Mouse (Mus musculus): Measurements from ENCODE around the gene Arpc4.

Gene Arpc4

GRCm38 (mm10) chr6:113367574-113367973 lies 10.3 kb upstream of the Arpc4 start:
- no peak for DNase-seq

GRCm38 (mm10) chr6:113368124-113368523 lies 9.8 kb upstream of the Arpc4 start:
- no peak for DNase-seq

DNA sequence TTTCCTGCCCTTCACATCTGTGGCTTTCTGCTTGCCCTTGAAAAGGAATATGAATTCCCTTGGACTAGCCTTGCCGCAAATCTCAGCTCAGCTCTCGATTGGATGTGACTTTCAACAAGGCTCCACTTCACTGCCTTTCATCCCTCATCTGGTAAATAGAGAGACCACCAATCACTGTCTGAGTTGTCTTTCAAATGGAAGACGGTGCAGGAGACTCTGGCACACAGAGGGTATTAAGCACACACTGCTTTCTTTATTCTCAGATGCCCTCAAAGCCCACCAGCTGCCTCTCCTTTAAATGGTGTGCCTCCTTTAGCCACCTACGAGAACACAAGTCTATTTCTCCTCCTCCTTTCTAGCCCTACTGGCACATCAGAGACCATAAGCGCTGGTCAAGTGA lies 9.3 kb upstream of the Arpc4 start:
- no peak for DNase-seq

DNA sequence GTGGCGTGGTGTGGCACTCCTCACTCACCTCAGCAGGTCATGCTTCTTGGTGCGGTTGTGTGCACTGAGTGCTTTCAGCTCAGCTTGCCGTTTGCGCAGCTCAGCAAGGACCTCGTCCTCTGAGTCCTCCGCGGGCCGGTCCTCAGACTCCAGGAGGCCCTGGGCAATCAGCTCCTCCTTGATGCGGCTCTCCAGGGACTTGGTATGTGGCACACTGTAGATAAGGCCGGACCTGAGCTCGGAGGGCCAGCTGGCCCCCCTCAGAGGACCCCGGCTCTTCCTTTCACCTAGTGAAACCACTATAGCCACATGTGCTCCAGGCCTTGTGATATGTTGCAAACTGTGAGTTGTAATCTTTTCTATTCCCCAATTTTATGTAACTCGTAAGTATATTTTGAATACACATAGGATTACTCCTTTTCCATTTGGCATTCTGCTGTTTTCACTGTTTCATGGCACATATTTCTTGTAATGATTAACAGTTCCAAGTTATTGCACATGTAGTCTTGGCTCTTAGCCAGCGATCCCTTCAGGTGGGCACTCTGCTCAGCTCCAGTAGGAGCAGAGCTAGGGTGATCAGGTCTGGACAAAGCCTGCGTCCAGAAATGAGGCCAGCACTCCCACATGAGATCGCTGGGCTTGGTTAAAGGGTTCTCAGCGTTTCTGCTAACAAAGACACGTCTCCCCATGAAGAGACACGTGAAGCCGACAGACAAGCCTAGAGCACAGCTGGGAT lies 7.6 kb upstream of the Arpc4 start:
- no peak for DNase-seq

DNA sequence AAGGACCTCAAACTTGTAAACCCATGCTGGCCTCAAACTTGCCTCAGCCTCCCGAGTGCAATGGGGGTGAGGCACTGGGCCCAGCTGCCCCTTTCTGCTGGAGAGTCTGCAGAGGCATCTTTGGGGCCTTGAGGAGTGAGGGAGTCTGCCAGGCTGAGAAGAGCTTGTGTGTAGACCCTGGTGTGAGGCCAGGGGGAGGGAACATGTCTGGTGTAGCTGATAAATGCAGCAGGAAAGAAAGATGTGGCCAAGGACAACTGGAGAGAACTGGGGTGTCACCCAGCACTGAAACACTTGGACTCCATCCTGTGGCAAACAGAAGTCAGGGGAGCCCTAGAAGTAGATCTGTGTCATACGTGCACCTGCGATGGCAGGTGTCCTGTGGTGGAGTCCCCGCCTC lies 4.4 kb upstream of the Arpc4 start:
- DNase-seq, result no peak

GRCm38 (mm10) chr6:113377172-113377495 lies 781 bp upstream of the Arpc4 start:
- DNase-seq, result no peak

DNA sequence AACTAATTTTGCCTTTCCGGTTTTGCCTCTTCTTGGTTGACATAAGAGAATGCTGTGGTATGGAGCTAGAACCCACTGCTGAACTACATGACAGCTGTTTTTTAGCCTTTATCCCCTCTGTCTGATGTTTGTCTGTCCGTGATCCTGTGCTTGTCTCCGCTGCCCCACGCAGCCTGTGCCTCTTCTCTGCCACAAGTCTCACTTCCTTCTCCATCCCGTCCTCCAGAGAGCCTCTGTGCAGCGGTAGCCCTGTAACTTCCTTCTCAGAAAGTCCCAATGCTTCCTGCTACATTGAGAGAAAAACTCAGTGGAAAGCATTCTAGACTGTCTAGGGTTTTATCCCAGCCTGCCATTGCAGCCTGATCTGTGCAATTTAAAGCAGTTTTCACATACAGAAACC lies 1.3 kb downstream of the Arpc4 start:
- DNase-seq, result peak; percentile 37 to 43

GRCm38 (mm10) chr6:113380480-113380879 lies 2.6 kb downstream of the Arpc4 start:
- DNase-seq, result peak in 1 of 2 experiments; percentile 9

DNA sequence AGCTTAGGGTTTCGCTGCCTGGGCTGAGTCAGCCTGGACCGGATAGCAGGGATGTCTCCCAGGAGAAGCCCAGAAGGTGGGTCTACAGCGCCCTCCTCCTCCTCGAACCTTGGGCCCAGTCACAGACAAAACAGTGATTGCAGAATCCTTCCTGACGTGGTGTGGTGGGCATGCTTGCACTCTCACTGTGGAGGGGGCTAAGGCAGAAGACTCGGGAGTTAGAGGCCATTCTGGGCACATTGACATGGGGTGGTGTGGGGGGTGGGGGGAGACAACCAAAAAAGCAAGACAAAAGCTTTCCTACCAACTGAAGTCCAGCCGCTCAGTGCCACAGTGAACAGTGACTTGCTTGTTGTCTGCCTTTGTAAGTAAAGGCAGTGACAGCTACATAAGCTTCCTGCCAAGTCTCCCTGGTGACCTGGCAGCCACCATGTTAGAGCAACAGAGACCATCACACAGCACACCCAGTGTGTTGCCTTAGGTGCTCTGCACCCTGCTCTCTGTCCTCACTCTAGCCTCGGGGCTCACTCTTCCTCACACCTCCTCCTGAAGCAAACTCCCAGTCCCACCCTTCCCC lies 6.5 kb downstream of the Arpc4 start:
- no peak for DNase-seq

DNA sequence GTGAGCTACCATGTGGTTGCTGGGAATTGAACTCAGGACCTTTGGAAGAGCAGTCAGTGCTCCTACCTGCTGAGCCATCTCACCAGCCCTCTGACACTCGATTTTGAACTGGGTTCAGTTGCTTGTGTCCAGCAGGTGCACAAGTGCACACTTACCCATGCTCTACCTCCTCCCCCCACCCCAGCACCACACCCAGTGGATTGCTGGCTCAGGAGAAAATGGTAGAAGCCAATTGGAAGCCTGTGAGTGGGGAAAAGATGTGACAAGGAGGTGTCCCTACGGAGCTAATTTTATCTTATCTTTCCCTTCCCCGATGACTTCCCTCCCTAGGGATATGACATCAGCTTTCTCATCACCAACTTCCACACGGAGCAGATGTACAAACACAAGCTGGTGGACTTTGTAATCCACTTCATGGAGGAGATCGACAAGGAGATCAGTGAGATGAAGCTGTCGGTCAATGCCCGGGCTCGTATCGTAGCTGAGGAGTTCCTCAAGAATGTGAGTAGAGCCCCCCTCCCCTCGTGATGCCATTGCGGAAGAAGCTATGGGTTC lies 7.3 kb downstream of the Arpc4 start:
- no peak for DNase-seq

- no peak for DNase-seq
Measured at GRCm38 (mm10) chr6:113386025-113386424, 8.1 kb downstream of the Arpc4 start.

DNA sequence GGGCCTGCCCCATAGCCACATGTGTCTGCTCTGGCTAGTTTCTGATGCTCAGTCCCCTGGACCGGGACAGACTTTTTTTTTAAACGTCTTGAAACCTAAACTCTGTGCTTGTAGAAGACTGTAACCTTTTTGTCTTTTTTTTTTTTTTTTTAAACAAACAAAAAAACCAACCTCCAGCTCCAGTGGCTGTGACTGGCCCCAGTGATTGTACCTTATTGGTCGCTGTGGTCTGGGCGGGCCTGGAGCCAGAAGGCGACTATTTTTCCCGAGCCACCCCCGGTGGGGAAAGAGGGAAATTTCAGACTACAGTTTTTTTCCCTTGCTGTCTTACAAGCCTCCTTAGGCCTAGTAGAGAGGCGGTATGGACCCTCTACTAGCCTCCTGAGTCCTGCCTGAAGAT lies 11.0 kb downstream of the Arpc4 start, which contains the start of gene Ttll3:
Gene Ttll3 (plus strand): TSS at position 301 of the 400 bp plus-strand sequence.
- DNase-seq, result no peak

DNA sequence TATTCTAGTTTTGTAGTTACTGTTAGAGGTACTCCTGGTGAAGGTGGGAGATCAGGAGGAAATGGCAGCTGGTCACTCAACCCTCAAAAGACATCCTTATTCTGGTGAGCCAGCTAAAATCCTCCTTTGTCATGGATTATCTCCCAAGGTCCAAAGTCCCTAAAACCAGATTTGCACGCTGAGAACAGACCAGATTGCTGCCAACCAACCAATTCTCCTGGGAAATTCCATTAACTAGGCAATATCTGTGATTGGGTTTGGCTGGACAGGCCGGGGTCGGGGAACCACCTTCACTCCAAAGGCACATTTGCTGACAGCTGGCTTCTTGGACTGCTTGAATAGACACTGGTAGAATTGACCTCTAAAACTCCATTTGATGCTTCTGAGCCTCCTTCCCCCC lies 12.8 kb downstream of the Arpc4 start:
- no peak for DNase-seq

DNA sequence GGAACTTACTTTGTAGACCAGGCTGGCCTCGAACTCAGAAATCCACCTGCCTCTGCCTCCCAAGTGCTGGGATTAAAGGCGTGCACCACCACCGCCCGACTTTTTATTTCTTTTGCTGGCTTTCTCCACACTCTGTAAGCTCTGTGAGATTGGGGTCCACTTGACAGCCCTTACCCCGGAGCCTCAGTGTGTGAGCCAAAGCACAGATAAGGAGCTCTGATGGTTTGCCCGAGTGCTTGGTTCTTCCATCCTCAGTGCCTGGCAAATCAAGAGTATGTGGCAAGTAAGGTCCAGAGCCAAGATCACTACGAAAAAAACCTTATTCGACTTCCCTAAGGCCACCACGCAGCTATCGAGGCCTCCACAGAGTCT lies 14.1 kb downstream of the Arpc4 start:
- DNase-seq, result no peak

DNA sequence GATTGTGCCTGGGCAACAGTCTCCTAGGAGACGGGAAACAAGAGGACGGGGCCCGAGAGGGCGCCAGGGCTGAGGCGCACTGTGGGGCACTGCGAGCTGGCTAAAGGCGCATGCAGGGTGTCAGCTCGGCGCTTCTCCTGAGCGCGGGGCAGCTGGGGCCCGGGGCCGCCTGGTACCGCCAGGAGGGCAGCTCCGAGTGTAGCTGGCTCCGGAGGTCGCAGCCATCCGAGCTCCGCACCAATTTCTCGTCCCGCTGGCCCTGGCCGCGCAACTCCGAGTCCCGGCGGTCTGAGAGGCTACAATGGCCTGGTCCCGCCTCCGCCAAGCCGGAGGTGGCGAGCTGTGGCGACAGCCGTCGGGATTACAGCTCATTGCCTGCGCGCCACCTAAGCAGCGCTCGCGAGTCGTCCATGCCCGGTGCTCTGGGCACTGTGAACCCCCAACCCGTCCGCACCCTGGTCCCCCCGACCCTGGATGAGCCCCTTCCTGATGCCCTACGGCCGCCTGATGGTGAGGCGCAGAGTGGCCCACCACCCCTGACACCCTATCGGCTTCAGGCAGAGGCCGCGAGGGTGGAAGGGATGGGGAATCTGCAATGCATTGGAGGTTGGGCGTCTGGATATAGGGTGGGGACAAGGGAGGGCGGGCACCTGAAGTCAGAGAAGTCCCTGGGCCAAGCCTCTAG lies 14.6 kb downstream of the Arpc4 start:
- peak in 1 of 2 experiments; percentile 13 for DNase-seq

DNA sequence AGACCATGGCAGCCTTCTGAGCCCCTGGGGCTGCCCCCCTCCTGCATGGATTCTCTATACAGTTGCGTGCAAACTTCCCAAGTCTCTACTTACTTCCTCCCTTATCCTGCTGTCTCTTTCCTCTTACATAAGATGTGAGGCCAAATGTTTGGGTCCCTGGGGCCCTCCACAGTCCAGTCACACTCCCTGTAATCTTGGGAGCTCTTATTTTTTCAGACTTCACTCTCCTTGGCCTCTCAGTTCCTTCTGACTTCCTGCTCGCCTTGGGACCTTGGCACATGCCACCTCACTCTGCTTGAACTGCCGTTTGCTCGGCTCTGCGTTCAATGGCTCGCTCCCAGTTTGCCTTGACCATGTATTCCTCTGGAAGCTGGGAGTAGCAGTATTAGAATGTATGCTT lies 16.0 kb downstream of the Arpc4 start:
- no peak for DNase-seq

DNA sequence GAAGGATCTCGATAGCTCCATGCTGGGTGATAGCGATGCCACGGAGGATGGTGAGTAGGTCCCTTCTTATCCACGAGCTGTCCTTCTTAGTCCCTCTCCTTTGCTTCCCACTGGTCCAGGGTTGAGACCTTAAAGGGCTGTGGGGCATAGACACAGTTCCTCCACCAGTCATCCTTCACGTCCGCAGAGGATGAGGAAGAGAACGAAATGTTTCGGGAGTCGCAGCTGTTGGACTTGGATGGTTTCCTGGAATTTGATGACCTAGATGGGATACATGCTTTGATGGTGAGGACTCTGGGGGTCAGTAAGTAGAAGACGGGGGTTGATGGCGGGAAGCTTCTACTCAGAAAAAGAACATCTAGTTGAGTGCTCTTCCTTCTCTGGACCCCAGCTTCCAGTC lies 16.9 kb downstream of the Arpc4 start:
- DNase-seq, result no peak

DNA sequence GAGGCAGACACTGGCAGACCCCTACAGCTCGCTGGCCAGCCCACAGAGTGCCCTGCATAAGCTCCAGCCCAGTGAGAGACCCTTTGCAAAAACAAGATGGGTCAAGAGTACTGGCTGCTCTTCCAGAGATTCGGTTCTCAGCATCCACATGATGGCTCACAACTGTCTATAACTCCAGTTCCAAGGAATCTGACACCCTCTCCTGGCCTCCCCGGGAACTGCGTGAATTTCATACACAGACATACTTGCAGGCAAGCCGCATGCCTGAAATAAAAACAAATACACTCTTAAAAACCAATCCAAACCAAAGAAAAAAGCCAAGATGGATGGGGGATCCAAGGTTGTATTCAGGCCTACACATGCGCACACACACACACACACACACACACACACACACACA lies 17.6 kb downstream of the Arpc4 start:
- DNase-seq, result no peak

- DNase-seq, result no peak
Measured at GRCm38 (mm10) chr6:113396270-113397030, 18.5 kb downstream of the Arpc4 start.

DNA sequence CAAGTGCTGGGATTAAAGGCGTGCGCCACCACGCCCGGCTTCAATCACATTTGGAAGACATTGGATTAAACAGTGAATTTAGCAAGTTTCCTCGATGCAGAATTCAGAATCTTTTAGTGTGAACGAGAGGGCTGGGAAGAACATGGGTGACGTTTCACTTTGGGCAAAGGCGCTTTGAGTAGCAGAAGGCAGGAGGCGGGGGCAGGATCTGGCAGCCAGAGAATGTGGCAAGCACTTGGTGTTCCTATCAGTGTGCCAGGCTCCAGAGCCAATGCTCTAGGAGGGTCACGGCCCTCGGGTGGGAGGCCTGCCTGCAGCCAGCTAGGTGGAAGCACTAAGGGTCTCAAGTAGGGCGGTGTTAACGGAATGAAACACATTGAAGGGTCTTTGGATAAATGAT lies 24.2 kb downstream of the Arpc4 start:
- DNase-seq, result no peak

DNA sequence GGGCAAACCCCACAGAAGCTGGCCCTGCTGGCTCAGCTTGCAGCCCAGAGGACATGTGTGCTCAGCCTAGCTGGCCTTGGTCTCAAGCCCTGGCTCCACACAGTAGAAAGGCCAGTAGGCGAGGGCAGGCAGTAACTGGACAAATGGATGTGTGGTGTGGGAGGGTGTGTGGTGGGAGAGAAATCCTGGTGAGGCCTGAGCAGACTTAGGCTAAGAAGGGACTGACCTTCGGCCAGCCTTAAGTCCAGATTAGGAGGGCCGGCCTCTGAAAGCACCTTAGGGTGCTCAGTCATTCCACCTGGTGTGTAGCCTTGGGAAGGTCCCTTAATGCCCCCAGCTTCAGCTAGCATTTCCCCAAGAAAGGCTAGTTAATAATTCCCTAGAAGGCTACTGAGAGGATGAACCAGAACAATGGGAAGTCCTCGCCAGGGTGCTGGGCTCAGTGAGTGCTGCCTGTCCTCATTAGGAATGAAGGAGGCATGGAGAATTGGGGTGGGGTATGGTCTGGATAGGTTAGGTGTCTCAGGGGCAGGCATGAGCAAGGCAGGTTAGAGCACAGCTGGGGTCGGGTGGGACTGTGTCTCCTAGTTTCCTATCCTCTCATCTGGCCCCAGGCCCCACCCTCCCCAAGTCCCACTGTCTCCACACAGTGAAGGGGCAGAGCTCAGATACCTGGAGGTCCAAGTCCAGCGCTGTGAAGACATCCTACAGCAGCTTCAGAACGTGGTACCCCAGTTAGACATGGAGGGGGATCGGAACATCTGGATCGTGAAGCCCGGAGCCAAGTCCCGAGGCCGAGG lies 26.9 kb downstream of the Arpc4 start:
- no peak for DNase-seq

DNA sequence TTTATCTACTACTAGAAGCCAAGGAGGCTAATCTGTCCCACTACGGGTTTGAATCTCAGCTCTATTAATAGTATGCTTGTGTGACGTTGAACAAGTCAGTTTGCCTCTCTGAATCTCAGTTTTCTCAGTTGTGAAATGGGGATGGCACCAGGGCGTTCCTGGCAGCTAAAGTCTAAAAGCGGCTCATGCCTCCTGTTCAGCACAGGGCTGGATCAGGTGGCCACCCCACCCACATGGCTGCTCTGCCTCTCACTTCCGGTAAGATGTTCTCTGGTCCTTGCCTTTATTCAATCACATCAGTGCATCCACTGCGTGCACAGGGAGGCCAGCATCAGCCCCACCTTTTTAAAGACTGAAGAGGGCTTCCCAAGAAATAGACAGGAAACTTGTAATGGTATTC lies 27.6 kb downstream of the Arpc4 start:
- no peak for DNase-seq

- peak; percentile 26 to 36 for DNase-seq
Measured at GRCm38 (mm10) chr6:113406683-113407082, 28.8 kb downstream of the Arpc4 start.
